Mouse (Mus musculus) liver, adult (tissue): ENCODE results near the gene Mrps6.

Experiments
- GATA4 ChIP-seq: IDR thresholded peaks from 2 replicates; pipeline ENCODE4 v1.6.1; 2014; ENCODE audit warnings: mild to moderate bottlenecking, low read length; ENCODE audit not compliant: insufficient replicate concordance

The Mrps6 gene

DNA sequence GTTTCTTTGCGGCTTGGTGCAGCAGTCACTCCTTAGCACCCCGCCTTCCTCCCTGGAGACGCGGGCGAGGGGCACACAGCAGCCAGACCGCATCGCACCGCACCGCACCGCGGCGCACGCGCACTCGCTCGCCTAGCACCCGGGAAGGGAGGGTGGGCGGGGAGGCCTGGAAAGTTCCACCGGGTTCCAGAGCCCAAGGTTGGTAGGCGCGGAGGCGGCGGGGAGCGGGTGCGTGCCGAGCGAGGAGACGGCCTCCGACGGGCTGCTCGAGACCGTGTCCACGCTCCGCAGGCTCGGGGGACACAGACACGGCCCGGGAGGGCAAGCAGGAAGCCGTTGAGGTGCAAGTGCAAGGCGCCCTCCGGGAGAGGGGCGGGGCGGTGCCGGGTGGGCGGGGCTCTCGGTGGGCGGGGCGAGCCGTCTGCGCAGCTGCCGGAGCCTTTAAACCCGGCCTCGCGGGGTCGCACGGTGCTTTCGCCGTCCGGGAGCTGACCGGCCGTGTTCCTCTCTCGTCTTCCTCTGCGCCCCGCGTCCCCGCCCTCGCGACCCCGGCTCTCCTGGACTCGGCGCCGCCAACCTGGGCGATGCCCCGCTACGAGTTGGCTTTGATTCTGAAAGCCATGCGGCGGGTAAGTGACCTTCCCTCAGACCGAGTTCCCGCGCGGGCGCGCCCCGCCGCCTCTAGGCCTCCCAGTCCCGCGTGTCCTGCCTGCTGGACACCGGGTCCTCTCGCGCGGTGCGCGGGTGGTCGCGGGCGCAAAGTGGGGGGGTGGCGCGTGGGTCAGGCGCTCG is at the start of gene Mrps6, which contains the start of the genes Gm49711 and Slc5a3:
Mrps6 (plus strand) TSS at position 419 of the 792 bp plus-strand sequence.
Gm49711 (plus strand) TSS at position 465 of the 792 bp plus-strand sequence.
Slc5a3 (plus strand) TSS at position 471 of the 792 bp plus-strand sequence.
- TF ChIP-seq GATA4: no peak

DNA sequence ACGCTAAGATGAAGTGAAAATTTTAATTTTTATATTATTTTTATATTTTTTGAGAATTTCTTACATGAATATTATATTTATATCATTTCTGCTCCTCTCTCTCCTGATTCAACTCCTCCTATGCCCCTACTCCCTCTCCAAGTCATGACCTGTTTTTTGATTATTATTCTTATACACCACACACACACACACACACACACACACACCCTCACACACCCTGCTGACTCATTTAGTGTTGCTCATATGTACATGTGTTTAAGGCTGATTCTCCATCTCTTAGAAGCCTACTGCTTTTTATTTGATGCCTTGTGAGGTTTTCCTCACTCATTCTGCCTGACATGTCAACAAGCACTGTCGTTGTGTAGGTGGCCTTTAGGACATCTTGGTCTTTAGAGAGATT is 48.5 kb upstream of the Mrps6 start:
- TF ChIP-seq GATA4: no peak

DNA sequence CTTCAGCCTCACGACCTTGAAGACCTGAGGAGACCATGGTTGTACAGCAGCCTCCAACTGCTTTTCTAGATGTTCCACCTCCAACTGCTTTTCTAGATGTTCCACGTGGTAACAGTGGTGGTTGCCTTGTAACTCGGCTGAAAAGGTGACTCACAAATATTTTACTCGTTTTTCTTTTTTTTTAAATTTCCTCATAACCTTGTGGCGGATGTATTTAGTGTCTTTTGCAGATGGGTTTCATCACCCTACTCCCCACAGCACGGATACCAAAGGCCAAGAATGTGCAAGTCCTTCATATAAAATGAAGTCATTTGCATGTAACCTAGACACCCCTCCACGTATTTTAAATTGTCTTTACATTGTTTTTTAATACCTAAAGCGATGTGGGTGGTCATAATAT is 41.3 kb upstream of the Mrps6 start:
- no peak for TF ChIP-seq GATA4

DNA sequence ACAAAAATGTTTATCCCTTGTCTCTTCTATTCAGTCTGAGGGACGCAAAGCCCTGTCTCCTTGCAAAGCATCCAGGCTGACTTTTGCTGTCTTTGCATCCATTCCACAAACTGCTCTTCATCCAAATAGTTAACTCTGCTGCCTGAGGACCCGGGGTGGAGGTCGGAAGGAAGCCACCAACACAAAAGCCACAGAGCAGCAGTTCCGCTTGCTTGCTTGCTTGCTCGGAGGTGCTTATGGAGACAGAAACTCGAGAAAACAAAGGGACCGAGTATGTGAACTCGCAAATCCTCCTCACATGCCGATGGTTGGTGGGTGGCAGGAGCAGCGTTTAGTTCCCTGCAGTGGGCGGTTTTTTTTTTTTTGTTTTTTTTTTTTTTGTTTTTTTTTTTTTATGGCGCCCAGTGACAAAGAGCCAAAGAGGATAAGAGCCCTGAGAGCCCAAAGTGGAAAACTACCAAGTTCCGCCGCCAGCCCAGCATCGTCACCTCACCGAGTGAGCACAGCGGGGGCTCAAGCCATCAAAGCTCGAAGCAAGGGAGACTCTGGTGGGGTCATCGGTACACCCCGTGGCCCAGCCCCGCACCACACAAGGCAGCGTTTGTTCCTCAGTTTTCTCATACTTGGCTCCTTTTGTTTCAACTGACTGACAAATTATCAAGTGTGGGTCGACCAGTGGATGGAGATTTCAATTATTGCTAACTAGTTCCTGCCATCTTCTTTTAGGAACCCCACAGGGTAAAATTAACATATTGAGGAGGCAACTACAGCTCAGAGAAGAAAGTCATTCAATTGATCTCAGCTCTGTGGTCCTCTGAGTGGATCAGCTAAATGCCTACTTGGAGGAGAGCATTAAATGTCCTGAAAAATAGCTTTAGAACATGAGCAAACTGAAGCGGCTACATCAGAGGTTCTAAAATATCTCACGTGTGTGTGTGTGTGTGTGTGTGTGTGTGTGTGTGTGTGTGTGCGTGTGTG is 38.6 kb upstream of the Mrps6 start:
- TF ChIP-seq GATA4: no peak

DNA sequence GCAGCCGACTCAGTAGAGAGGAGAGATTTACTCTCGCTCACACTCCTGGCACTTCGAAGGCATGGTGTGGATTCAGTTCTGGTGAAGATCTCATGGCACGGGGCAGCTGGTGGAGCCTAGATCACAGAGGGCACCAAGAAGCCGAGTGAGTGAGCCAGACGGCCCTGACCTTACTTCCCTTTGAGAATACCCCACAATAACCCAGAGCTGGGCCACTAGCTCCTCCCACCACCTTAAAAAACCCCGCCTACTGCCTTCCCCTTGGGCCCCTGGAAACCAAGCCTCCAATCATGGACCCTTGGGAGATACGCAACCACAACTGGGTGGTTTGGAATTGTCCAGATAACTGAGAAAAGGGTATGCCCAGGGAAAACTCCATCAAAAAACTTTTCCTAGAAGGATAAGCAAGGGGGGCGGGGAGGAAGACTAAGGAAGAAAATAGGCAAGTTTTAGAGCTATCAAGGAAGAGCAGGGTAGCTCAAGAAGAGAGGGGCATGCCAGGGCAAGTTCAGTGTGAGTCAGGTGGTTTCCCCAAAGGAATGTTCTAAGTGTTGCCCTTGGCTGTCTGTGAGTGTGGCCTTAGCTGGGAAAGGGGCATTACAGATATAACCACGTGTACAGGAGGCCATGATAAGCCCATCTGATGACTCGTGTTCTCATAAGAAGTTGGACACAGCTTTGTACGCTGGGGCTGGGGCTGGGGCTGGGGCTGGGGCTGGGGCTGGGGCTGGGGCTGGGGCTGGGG is 36.2 kb upstream of the Mrps6 start:
- TF ChIP-seq GATA4: no peak

DNA sequence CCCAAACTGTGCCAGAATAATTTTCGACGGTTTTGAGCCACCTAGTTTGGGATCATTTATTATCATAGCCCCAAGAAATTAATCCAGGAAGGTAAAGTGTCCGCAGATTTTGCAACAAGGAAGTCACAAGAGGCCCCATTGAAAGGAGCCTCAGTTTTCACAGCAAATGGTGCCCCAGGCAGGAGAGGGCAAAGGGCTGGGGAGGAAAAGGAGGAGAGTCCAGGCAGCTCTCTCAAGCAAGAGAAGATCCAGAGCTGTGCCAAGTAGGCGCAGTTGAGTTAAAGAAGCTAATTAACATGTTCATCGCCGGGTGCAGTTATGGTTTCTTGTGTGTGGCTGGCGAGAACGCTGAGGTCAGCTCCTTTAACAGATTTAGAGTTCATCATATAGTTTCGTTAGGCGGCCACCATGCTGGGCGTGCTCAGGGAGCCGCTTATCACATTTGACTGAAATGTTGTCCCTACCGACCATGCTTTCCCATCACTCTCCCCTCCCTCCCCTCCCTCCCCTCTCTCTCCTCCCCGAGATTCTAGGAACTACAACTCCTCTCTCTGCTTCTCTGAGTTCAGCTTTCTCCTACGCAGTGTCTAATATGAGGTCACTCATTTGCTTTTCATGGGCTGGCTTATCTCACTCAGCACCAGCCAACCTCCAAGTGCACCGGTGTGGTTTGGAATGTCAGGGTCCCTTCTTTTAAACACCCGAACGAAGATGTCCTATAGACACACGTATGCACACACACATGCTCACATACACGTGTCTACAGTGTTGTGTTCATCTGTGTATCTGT is 35.4 kb upstream of the Mrps6 start:
- no peak for TF ChIP-seq GATA4

DNA sequence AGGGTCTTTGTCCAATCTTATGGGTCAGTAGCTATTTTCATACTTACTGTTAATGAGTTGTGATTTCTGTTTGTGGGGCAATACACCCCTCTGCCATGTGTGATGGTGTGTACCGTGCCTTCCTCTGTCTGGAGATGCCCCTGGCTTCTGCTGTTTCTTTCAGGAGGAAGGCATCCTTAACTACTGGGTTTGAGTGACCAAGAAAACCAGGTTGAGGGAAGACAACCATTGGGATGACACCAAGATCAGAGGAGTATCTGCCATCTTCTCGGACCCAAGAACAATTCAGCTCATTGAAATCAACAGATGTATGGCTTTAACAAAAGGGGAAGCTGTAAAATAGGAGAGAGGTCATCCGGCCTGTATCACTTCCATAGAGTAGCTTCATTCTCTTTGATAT is 24.8 kb upstream of the Mrps6 start:
- no peak for TF ChIP-seq GATA4

DNA sequence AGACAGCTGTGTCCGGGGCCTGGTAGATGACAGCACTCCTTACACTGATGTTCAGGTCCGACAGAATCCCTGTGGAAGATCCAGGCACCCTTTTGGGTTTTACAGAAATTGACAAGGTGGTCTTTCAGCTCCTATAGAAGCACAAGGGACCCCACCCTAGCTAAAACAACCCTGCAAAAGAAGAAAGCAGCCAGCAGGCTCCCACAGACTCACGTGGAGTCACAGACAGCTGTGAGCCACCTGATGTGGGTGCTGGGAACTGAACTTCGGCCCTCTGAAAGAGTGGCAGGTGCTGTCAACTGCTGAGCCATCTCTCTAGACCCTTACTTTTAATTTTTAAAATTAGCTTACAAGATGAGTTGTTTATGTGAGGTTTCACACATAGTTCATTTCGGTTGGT is 23.4 kb upstream of the Mrps6 start:
- no peak for TF ChIP-seq GATA4

DNA sequence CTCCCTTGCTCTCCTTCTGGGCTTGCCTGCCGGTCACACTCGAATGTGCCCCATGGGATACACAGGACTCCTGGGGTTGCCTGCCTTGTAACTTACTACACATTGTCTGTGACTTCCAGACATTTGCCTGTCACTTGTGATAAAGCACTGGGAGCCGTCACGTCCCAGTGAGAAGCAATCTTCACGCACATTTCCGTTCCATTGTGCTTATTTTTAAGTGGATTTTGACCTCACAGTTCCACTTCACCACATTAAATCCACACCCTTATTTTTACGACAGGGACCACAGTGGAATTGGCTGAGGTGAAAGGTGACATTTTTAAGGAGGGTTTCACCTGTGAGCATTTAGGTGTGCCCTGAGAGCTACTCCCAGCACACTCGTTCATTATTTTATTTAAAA is 21.4 kb upstream of the Mrps6 start:
- TF ChIP-seq GATA4: no peak

DNA sequence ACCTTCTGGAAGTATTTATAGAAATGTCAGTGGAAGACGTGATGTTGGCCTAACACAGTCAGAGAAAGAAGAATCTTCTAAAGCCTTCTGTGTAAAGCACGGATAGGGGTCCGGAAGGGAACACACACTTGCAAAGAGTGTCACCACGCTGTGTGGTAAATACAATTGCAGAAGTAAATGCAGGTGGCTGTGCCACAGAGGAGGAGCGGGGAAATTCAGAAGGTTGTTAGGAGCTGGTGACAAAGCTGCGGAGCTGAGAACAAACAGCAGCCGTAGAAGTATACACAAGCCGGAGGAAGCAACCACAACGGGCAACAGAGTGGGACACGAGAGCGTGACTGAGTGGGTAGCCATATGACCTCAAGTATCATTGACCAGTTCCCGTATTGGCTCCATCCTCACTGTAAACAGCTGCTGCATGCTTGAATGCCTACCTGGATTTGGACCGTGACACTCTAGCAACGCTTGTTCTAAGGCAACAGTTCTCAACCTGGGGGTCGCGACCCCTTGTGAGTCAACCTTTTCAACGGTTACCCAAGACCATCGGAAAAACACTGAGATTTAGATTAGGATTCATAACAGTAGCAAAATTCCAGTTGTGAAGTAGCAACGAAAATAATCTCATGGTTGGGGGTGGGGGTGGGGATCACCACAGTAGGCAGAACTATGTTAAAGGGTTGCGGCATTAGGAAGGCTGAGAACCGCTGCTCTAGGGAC is 20.0 kb upstream of the Mrps6 start:
- no peak for TF ChIP-seq GATA4

DNA sequence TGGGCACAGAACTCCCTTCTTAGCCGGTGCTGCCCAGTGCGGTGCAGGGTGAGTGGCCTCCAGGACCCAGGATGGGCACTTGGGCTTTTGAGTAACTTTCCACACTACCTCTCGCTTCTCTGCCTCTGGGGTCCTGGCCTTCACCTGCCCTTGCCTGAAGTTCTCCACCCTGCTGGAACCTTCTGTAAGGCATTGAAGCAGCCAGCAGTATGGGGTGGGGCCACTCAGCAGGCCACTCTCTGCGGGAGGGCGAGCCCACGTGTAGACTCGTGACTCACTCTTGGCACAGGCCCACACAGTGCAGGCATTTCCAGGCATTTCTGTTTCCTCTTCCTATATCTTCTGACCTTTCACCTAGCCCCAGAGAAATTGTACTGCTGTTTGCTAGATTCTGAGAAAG is 18.6 kb upstream of the Mrps6 start:
- no peak; the same call in 1 of the 2 replicates for TF ChIP-seq GATA4

DNA sequence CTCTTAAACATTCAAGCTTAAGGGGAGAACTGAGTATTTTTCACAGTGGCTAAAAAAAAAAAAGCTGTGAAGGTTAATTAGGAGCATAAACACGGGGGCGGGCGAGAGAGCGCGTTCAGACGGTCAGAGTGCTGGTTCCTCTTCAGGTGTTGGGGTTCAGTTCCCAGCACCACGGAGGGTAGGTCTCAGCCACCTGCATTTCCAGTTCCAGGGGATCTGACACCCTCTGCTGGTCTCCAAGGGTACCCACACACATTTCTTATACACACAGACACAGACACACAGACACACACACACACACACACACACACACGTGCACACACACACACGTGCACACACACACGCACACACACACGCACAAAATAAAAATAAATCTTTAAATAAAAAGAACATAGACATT is 18.1 kb upstream of the Mrps6 start:
- no peak for TF ChIP-seq GATA4

DNA sequence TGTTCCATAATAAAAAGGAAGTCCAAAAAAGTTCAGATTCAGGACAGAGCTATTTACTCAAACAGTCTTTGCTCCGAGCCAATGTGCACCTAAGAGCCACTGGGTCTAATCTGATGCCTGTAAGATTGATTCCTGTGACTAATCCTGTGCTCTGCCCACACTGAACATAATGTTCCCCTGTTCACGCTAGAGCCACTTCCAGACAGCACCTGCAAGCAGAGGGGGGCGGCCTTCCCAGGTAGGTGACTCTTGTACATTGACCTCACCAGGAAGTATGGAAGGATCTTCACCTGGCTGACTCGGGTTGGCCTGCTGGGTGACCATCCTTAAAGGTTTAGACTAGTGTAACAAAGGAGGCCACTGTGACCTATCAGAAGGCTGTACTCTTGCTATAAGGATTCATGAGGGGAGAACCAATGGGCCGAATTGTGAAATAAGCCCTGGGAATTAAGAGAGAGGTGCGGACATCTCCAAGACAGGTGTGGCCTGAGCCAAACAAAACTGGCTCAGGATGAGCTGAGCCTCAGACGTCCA is 6.2 kb upstream of the Mrps6 start:
- TF ChIP-seq GATA4: no peak
